Mouse (Mus musculus) ovary, adult 18-20 months (tissue): Measurements from ENCODE around the gene Slc44a2.
A peak's percentile ranks its signal among the peaks of the same experiment; 100 is the strongest.
"Not testable (repeated sequence)": the region's sequence is repeated elsewhere in the genome, so short reads cannot be mapped to it uniquely, and the experiment has no call there.

ENCODE experiments used
- DNase-seq: peaks from one replicate; pipeline ENCODE4 v3.0.0; 2022; ENCODE audit warnings: low spot score, mixed read lengths

The Slc44a2 gene

GRCm38 (mm10) chr9:21320619-21321512 lies at the start of gene Slc44a2:
Gene Slc44a2, plus strand, starts transcription at chr9:21320698.
- peak; percentile 77 for DNase-seq

- DNase-seq: no peak
Observed at GRCm38 (mm10) chr9:21272391-21272790, 48.1 kb upstream of the Slc44a2 start.

- DNase-seq: no peak
Observed at GRCm38 (mm10) chr9:21273094-21273493, 47.4 kb upstream of the Slc44a2 start.

GRCm38 (mm10) chr9:21273520-21274228 lies 46.8 kb upstream of the Slc44a2 start:
- no peak for DNase-seq

- no peak for DNase-seq
Observed at GRCm38 (mm10) chr9:21274336-21274735, 46.2 kb upstream of the Slc44a2 start.

GRCm38 (mm10) chr9:21275013-21275710 lies 45.3 kb upstream of the Slc44a2 start:
- DNase-seq: no peak

GRCm38 (mm10) chr9:21275727-21276126 lies 44.8 kb upstream of the Slc44a2 start:
- DNase-seq: no peak

- no peak for DNase-seq
Observed at GRCm38 (mm10) chr9:21276307-21276706, 44.2 kb upstream of the Slc44a2 start.

GRCm38 (mm10) chr9:21277776-21278175 lies 42.7 kb upstream of the Slc44a2 start:
- no peak for DNase-seq

- DNase-seq: no peak
Observed at GRCm38 (mm10) chr9:21283591-21283990, 36.9 kb upstream of the Slc44a2 start.

- DNase-seq: no peak
Observed at GRCm38 (mm10) chr9:21283994-21284393, 36.5 kb upstream of the Slc44a2 start.

GRCm38 (mm10) chr9:21286753-21287152 lies 33.7 kb upstream of the Slc44a2 start:
- DNase-seq: no peak

GRCm38 (mm10) chr9:21287571-21288402 lies 32.7 kb upstream of the Slc44a2 start, which contains the start of gene Kri1:
Gene Kri1, minus strand, starts transcription at chr9:21287969.
- peak; percentile 97 for DNase-seq

- no peak for DNase-seq
Observed at GRCm38 (mm10) chr9:21288404-21289336, 31.8 kb upstream of the Slc44a2 start.

- no peak for DNase-seq
Observed at GRCm38 (mm10) chr9:21289337-21289671, 31.2 kb upstream of the Slc44a2 start.

GRCm38 (mm10) chr9:21290589-21290988 lies 29.9 kb upstream of the Slc44a2 start:
- DNase-seq: peak; percentile 26

GRCm38 (mm10) chr9:21291022-21291787 lies 29.3 kb upstream of the Slc44a2 start, which contains the start of gene Cdkn2d:
Gene Cdkn2d, minus strand, starts transcription at chr9:21291407.
- DNase-seq: peak; percentile 100

- DNase-seq: not testable (repeated sequence)
Observed at GRCm38 (mm10) chr9:21291868-21292267, 28.6 kb upstream of the Slc44a2 start.

GRCm38 (mm10) chr9:21292271-21292670 lies 28.2 kb upstream of the Slc44a2 start:
- DNase-seq: no peak

- no peak for DNase-seq
Observed at GRCm38 (mm10) chr9:21299014-21299413, 21.5 kb upstream of the Slc44a2 start.
